Mouse (Mus musculus) lung, postnatal 0 days (tissue): ENCODE data around the gene Gsg1. TPM values are rescaled to one million over a fixed set of nuclear protein-coding genes. Genes with fewer than 3 reads are reported as not detected.

ENCODE experiments used
- ATAC-seq: fragments of 200-750 bp; cut with Nextera tagmentation; 2 replicates; pipeline ENCODE4 v1.8.0; 2017; ENCODE audit warnings: moderate library complexity
- DNase-seq: peaks from one replicate; pipeline ENCODE4 v3.0.0-alpha.2; 2016; ENCODE audit warnings: low spot score
- H3K27ac ChIP-seq: fragments of 300-500 bp; sonication (generic); 2 replicates; pipeline ENCODE4 v1.5.1; 2014; ENCODE audit warnings: antibody characterized with exemption, mild to moderate bottlenecking, low read length, mixed read lengths
- H3K27me3 ChIP-seq: fragments of 300-500 bp; sonication (generic); replicated peaks from 2 replicates; pipeline ENCODE4 v1.6.1; 2014; ENCODE audit warnings: low read length, mixed read lengths; ENCODE audit not compliant: insufficient read depth
- H3K36me3 ChIP-seq: fragments of 300-500 bp; sonication (generic); 2 replicates; pipeline ENCODE4 v1.6.1; 2014; ENCODE audit warnings: low read length, mixed read lengths; ENCODE audit not compliant: insufficient read depth
- H3K4me1 ChIP-seq: fragments of 300-500 bp; sonication (generic); 2 replicates; pipeline ENCODE4 v1.6.1; 2014; ENCODE audit warnings: antibody characterized with exemption, low read depth, low read length, mixed read lengths; ENCODE audit not compliant: insufficient read depth
- H3K4me2 ChIP-seq: fragments of 300-500 bp; sonication (generic); replicated peaks from 2 replicates; pipeline ENCODE4 v1.6.1; 2014; ENCODE audit warnings: low read depth, mild to moderate bottlenecking, low read length, moderate library complexity, mixed read lengths
- H3K4me3 ChIP-seq: fragments of 300-500 bp; sonication (generic); 2 replicates; pipeline ENCODE4 v1.5.1; 2014; ENCODE audit warnings: low read depth, low read length
- H3K9ac ChIP-seq: fragments of 300-500 bp; sonication (generic); replicated peaks from 2 replicates; pipeline ENCODE4 v1.6.1; 2014; ENCODE audit warnings: low read depth, mild to moderate bottlenecking
- H3K9me3 ChIP-seq: fragments of 300-500 bp; sonication (generic); 2 replicates; pipeline ENCODE4 v1.6.1; 2016; ENCODE audit warnings: low read length, mixed read lengths
- CTCF ChIP-seq: IDR thresholded peaks from 2 replicates; pipeline ENCODE4 v1.5.1; 2016; ENCODE audit warnings: antibody characterized with exemption, mild to moderate bottlenecking
- EP300 ChIP-seq: IDR thresholded peaks from 2 replicates; pipeline ENCODE4 v1.6.1; 2016; ENCODE audit warnings: antibody characterized with exemption, mild to moderate bottlenecking, control low read depth
- WGBS: fragments of 180-500 bp; shearing (Covaris S2); extraction: QIAGEN DNeasy Blood & Tissue Kit; methylation state at CpG from one replicate; pipeline ENCODE4 v1.1.7; 2014; 5-methylcytosine and 5-hydroxymethylcytosine counted together
- polyA plus RNA-seq: library from polyadenylated mRNA; unstranded; fragments of >200 nt; fragmentation: Nextera tagmentation; extraction: Ambion mirVana; gene quantifications from 2 replicates; pipeline ENCODE4 v1.2.1, GENCODE M21; 2015

Gene Gsg1
- polyA plus RNA-seq, 1 experiment from 2014 or later, result 5.5 TPM

DNA sequence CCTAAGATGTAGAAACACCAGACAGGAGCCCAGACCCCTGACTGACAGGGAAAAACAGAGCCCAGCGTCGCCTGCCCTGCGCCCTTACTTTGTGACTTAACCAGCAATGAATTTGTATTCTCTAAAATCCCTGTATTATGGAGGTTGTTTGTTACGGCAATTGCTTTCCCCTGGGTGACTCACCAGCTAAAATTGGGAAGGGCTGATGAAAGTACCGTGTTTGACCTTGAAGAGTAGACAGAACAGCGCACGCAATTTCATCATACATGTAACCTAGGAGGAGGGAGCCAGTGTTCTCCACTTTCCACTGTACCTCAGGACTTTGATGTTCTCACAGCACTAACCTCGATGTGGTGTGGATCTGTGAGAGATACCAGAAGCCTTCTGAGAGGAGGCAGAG is 61.2 kb downstream of the Gsg1 start:
- H3K4me3 ChIP-seq, result no peak overlapping the region
- no peak for TF ChIP-seq CTCF
- TF ChIP-seq EP300, result no peak
- no peaks in the 10 kb centered on the region for H3K27me3 ChIP-seq
- no peak overlapping the region for H3K4me2 ChIP-seq
- no peaks in the 10 kb centered on the region for H3K9me3 ChIP-seq
- 85% methylated on average over 8 of the region's 8 CpGs for WGBS
- no peak overlapping the region for H3K9ac ChIP-seq
- DNase-seq (no peak), ATAC-seq (no peak)
- no peaks in the 10 kb centered on the region for H3K36me3 ChIP-seq
- no peak overlapping the region for H3K27ac ChIP-seq
- H3K4me1 ChIP-seq, result no peaks in the 10 kb centered on the region; the same call in 1 of the 2 replicates

DNA sequence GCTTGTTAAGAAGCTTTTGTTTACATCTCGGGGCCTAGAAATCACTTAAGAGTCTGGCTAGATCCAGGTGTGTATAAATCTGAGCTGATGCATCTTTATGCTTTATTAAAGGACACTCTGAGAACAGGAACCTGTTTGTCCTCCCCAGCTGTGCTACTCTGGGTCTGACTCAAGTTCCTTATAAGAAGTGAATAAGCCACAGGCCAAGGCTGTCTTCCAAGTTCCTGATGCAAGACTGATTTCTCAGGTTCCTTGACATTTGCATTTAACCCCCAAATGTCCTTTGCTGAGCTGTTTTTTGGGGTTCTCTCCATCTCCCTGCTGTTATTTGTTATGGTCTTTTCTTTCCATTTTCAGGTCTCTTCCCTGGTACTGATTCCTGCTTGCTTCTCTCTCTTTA is 62.2 kb downstream of the Gsg1 start:
- Histone ChIP-seq H3K4me2 (no peak overlapping the region), H3K9me3 (no peaks in the 10 kb centered on the region), H3K9ac (no peak overlapping the region), H3K27me3 (no peaks in the 10 kb centered on the region), H3K4me1 (no peaks in the 10 kb centered on the region), H3K4me3 (no peak overlapping the region), H3K27ac (no peak overlapping the region), H3K36me3 (no peaks in the 10 kb centered on the region)
- ATAC-seq, result no peak
- TF ChIP-seq EP300, result no peak
- no peak for TF ChIP-seq CTCF
- no peak for DNase-seq
- 70% methylated on average over 1 of the region's 1 CpGs for WGBS

DNA sequence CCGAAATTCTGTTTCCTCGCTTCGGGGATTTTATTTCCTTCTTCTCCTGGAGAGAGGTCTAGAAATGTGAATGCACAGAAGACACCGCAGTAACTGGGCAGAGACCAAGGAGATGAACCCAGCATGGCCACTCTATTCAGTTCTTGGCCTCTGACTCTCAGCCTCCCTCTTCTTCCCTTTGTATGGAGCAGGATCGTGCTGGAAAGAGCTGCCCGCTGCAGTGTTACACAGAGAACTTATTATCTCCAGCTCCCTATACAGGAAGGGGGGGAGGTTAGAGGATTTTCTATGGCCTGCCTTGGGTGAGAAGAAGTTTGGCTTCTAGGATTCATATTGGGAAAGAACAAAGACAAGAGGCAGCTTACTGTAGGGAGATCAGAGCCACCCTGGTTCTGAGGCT is 64.0 kb downstream of the Gsg1 start:
- TF ChIP-seq CTCF, result no peak
- no peak for TF ChIP-seq EP300
- H3K9ac ChIP-seq, result no peak overlapping the region
- no peak overlapping the region for H3K27ac ChIP-seq
- no peak for ATAC-seq
- H3K27me3 ChIP-seq, result no peaks in the 10 kb centered on the region
- no peaks in the 10 kb centered on the region for H3K36me3 ChIP-seq
- no peak overlapping the region for H3K4me2 ChIP-seq
- H3K4me1 ChIP-seq, result no peaks in the 10 kb centered on the region
- H3K9me3 ChIP-seq, result no peaks in the 10 kb centered on the region
- WGBS, result 76% methylated on average over 6 of the region's 6 CpGs
- no peak overlapping the region for H3K4me3 ChIP-seq
- DNase-seq, result no peak

DNA sequence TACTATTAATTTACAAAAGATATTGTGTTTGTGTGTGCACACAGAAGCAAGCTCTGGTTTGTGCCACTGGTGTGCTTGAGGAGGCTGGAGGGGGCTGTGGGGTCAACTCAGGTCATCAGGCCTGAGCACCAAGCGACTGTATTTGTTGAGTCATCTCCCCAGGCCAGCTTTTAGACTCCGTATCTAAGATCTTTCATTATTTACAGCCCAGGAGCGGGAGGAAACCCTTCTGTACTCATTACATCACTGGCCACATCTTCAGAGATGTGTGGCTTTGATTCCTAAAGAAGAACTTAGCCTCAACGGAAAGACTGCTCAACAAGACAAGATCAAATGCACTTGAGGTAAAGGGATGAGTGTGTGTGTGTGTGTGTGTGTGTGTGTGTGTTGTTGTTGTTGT is 65.5 kb downstream of the Gsg1 start:
- no peaks in the 10 kb centered on the region for H3K36me3 ChIP-seq
- H3K9ac ChIP-seq, result no peak overlapping the region
- DNase-seq (no peak), ATAC-seq (no peak)
- H3K4me2 ChIP-seq, result no peak overlapping the region
- H3K4me1 ChIP-seq, result no peaks in the 10 kb centered on the region
- 52% methylated on average over 4 of the region's 4 CpGs for WGBS
- TF ChIP-seq CTCF (no peak), EP300 (no peak)
- no peak overlapping the region for H3K27ac ChIP-seq
- no peak overlapping the region for H3K4me3 ChIP-seq
- no peaks in the 10 kb centered on the region for H3K9me3 ChIP-seq
- no peaks in the 10 kb centered on the region for H3K27me3 ChIP-seq

Other genes starting within 250 kb of the Gsg1 start
- gene Ddx47, start 242.7 kb downstream of the Gsg1 start, polyA plus RNA-seq, result 91.6 and 97.1 TPM in 2 replicates
- gene Gprc5a, start 188.7 kb downstream of the Gsg1 start, polyA plus RNA-seq, result 601 and 607 TPM in 2 replicates
- not detected in 2 replicates for gene Gprc5d, start 136.1 kb downstream of the Gsg1 start, polyA plus RNA-seq
- 5.7 and 6.1 TPM in 2 replicates for gene Fam234b, start 56.4 kb downstream of the Gsg1 start, polyA plus RNA-seq
- 16.3 and 16.5 TPM in 2 replicates for gene Hebp1, start 56.3 kb downstream of the Gsg1 start, polyA plus RNA-seq
- gene Pbp2, start 56.1 kb upstream of the Gsg1 start, polyA plus RNA-seq, result 0.42 and 1.6 TPM in 2 replicates
- 127 and 136 TPM in 2 replicates for gene Emp1, start 108.2 kb upstream of the Gsg1 start, polyA plus RNA-seq